Mouse (Mus musculus) bone marrow macrophage, adult 2 months (primary cell): ENCODE data around the gene Pcsk2.

Source experiments
- CTCF ChIP-seq: IDR thresholded peaks from 2 replicates; pipeline ENCODE4 v1.5.1; 2012; ENCODE audit warnings: low read depth, mild to moderate bottlenecking, low read length, moderate library complexity
- POLR2A ChIP-seq: IDR thresholded peaks from 2 replicates; pipeline ENCODE4 v1.6.1; 2012; ENCODE audit warnings: mild to moderate bottlenecking, low read depth, low read length, borderline replicate concordance

DNA sequence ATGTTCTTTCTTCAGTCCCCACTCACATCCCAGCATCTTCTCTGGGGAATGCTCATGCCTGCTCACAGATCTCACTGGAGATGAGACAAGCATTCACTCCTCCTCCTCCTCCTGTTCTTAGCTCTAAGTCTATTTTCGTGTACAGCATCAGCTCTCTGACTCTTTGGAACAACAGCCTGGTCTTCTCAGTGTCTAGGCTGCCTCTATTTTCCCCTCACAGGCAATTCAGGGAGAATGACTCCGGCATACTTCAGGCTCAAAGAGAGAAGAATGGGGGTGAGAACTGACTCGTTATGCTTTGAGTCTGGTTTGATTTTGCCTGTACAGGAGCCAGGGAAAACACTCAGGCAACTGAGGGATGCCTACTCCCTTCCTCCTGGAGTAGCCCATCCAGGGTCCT lies 78.0 kb downstream of the Pcsk2 start:
- TF ChIP-seq POLR2A: no peak
- TF ChIP-seq CTCF: no peak
